ENCODE assay signal across 12 mouse cellular contexts in genomic region chr3:108083161-108083560, GRCm38 (mm10). TPM values are rescaled to one million over a fixed set of nuclear protein-coding genes. Genes with fewer than 3 reads are reported as not detected.
A peak's percentile ranks its signal among the peaks of the same experiment; 100 is the strongest.
DNase-seq lines count a peak whose midpoint lies in the region; ATAC-seq and TF ChIP-seq lines count a peak whose summit lies in the region.
"Had no signal": no experiment of that assay in that cellular context is flagged by ENCODE, and none has a peak within 500 bp of the region (broad histone marks: within the 10 kb centered on the region; RNA-seq: fewer than 3 reads in every experiment).

No protein-coding gene starts in this region.

- peak overlapping the region; percentile 79; the same call in 1 of the 2 replicates for H3K4me3 ChIP-seq in heart, embryonic 13.5 days
- H3K4me3 ChIP-seq in midbrain, embryonic 10.5 days = no peak overlapping the region; the same call in 1 of the 2 replicates
- H3K4me3 ChIP-seq in midbrain, postnatal 0 days (ENCODE audit: low read depth, low read length) = no peak overlapping the region
- no peak overlapping the region for H3K4me3 ChIP-seq in intestine, embryonic 16.5 days (ENCODE audit: low read length)
- H3K4me3 ChIP-seq in megakaryocyte, embryonic 14.5 days (replicated peaks) = peak overlapping the region; percentile 98
- H3K4me3 ChIP-seq: embryonic facial prominence, embryonic 15.5 days had no signal

- peak overlapping the region; percentile 28 for H3K9ac ChIP-seq in heart, embryonic 13.5 days
- H3K9ac ChIP-seq in midbrain, postnatal 0 days (replicated peaks; ENCODE audit: low read length, poor library complexity, severe bottlenecking) = no peak overlapping the region
- peak overlapping the region; percentile 41; the same call in 1 of the 2 replicates for H3K9ac ChIP-seq in intestine, embryonic 16.5 days (ENCODE audit: low read depth, low read length)
- H3K9ac ChIP-seq: embryonic facial prominence, embryonic 15.5 days had no signal

- no peak for TF ChIP-seq CTCF in midbrain, postnatal 0 days (IDR thresholded peaks at IDR 0.05)

- 15% methylated on average over 2 of the region's 2 CpGs for WGBS in heart, embryonic 13.5 days
- 64% methylated on average over 2 of the region's 2 CpGs for WGBS in midbrain, embryonic 10.5 days
- 54% methylated on average over 2 of the region's 2 CpGs for WGBS in midbrain, postnatal 0 days
- 39% methylated on average over 2 of the region's 2 CpGs for WGBS in intestine, embryonic 16.5 days

- no peak for ATAC-seq in heart, embryonic 13.5 days (ENCODE audit: extremely low read depth, insufficient number of reproducible peaks, low FRiP score, low TSS enrichment)
- ATAC-seq in midbrain, postnatal 0 days (ENCODE audit: low FRiP score) = no peak
- ATAC-seq in intestine, embryonic 16.5 days = no peak

- no peak overlapping the region for H3K27ac ChIP-seq in heart, embryonic 13.5 days (replicated peaks)
- H3K27ac ChIP-seq in midbrain, embryonic 10.5 days (replicated peaks) = peak overlapping the region; percentile 71; the same call in 1 of the 2 replicates
- no peak overlapping the region for H3K27ac ChIP-seq in midbrain, postnatal 0 days (ENCODE audit: low read depth, low read length)
- H3K27ac ChIP-seq in intestine, embryonic 16.5 days (ENCODE audit: low read length) = no peak overlapping the region
- H3K27ac ChIP-seq: embryonic facial prominence, embryonic 15.5 days had no signal

- peaks cover 63% of the 10 kb centered on the region for H3K4me1 ChIP-seq in heart, embryonic 13.5 days
- H3K4me1 ChIP-seq in midbrain, embryonic 10.5 days = peaks cover 64% of the 10 kb centered on the region
- H3K4me1 ChIP-seq in midbrain, postnatal 0 days (ENCODE audit: insufficient read depth, low read length) = peaks cover 25% of the 10 kb centered on the region; the same call in 1 of the 2 replicates
- peaks cover 37% of the 10 kb centered on the region for H3K4me1 ChIP-seq in intestine, embryonic 16.5 days (ENCODE audit: control insufficient read depth, insufficient read depth, low read length)
- H3K4me1 ChIP-seq in megakaryocyte, embryonic 14.5 days = peaks cover 82% of the 10 kb centered on the region

- H3K27me3 ChIP-seq in heart, embryonic 13.5 days (replicated peaks) = no peaks in the 10 kb centered on the region
- H3K27me3 ChIP-seq in midbrain, embryonic 10.5 days (ENCODE audit: low read depth, poor library complexity, severe bottlenecking) = peaks cover 5% of the 10 kb centered on the region; the same call in 1 of the 2 replicates
- H3K27me3 ChIP-seq in midbrain, postnatal 0 days (ENCODE audit: insufficient read depth, low read length) = no peaks in the 10 kb centered on the region
- no peaks in the 10 kb centered on the region for H3K27me3 ChIP-seq in intestine, embryonic 16.5 days (replicated peaks; ENCODE audit: control insufficient read depth, insufficient read depth, low read length)
- no peaks in the 10 kb centered on the region for H3K27me3 ChIP-seq in megakaryocyte, embryonic 14.5 days (replicated peaks)
- H3K27me3 ChIP-seq: embryonic facial prominence, embryonic 15.5 days had no signal

- peak overlapping the region; percentile 97 for H3K4me2 ChIP-seq in heart, embryonic 13.5 days
- H3K4me2 ChIP-seq in midbrain, postnatal 0 days (ENCODE audit: low read depth, low read length, poor library complexity, severe bottlenecking) = no peak overlapping the region
- no peak overlapping the region for H3K4me2 ChIP-seq in intestine, embryonic 16.5 days (ENCODE audit: low read depth, low read length)

- no peak for DNase-seq in heart, adult 9 months (ENCODE audit: low spot score in 2 of 2)
- DNase-seq in midbrain, embryonic 10.5 days (ENCODE audit: low spot score) = no peak
- DNase-seq in midbrain, postnatal 0 days (ENCODE audit: low spot score) = no peak
- no peak for DNase-seq in frontal cortex, adult 2 months (ENCODE audit: extremely low spot score in 1 of 2, low spot score in 1 of 2)
- no peak for DNase-seq in embryo, embryonic 11 days
- DNase-seq: kidney, postnatal 10 days; lung, postnatal 14 days had no signal

- H3K36me3 ChIP-seq in heart, embryonic 13.5 days = peaks cover 26% of the 10 kb centered on the region
- peaks cover 27% of the 10 kb centered on the region for H3K36me3 ChIP-seq in midbrain, embryonic 10.5 days
- H3K36me3 ChIP-seq in midbrain, postnatal 0 days (ENCODE audit: insufficient read depth, low read length) = peaks cover 18% of the 10 kb centered on the region
- H3K36me3 ChIP-seq in intestine, embryonic 16.5 days (ENCODE audit: control insufficient read depth, insufficient read depth, low read length) = peaks cover 2% of the 10 kb centered on the region; the same call in 1 of the 2 replicates
- H3K36me3 ChIP-seq in megakaryocyte, embryonic 14.5 days (replicated peaks; ENCODE audit: low read length) = peaks cover 51% of the 10 kb centered on the region

- H3K9me3 ChIP-seq in heart, embryonic 13.5 days = no peaks in the 10 kb centered on the region
- no peaks in the 10 kb centered on the region for H3K9me3 ChIP-seq in midbrain, embryonic 10.5 days (replicated peaks)
- no peaks in the 10 kb centered on the region for H3K9me3 ChIP-seq in midbrain, postnatal 0 days (ENCODE audit: low read length)
- no peaks in the 10 kb centered on the region for H3K9me3 ChIP-seq in intestine, embryonic 16.5 days (ENCODE audit: control insufficient read depth, low read length)
- no peaks in the 10 kb centered on the region for H3K9me3 ChIP-seq in megakaryocyte, embryonic 14.5 days
- H3K9me3 ChIP-seq: embryonic facial prominence, embryonic 15.5 days had no signal

RNA-seq across cellular contexts. Expression of gene Ampd2, which starts 3.3 kb away (rescaled TPM):
- 29.4 and 30.3 TPM in 2 replicates for polyA plus RNA-seq in heart, embryonic 13.5 days (2015; fragmentation: Nextera tagmentation; extraction: Ambion mirVana)
- 60.0 and 63.8 TPM in 2 replicates for polyA plus RNA-seq in midbrain, embryonic 10.5 days (2016; fragmentation: Nextera tagmentation; extraction: Ambion mirVana)
- total RNA-seq in midbrain, postnatal 0 days (2014; rRNA removed) = 58.4 and 79.8 TPM in 2 replicates
- 58.8 and 60.0 TPM in 2 replicates for polyA plus RNA-seq in midbrain, postnatal 0 days (2015; fragmentation: Nextera tagmentation; extraction: Ambion mirVana)
- polyA plus RNA-seq in intestine, embryonic 16.5 days (2015; fragmentation: Nextera tagmentation; extraction: Ambion mirVana) = 46.9 and 48.9 TPM in 2 replicates
- 101 and 286 TPM in 2 replicates for polyA plus RNA-seq in megakaryocyte, embryonic 14.5 days (2012; ENCODE audit: insufficient read depth, low replicate concordance)
- polyA plus RNA-seq in frontal cortex, adult 2 months (2012; rRNA removed) = 188 and 230 TPM in 2 replicates

RNA-seq across cellular contexts. Expression of gene Gnat2, which starts 9.4 kb away (rescaled TPM):
- polyA plus RNA-seq in heart, embryonic 13.5 days (2015; fragmentation: Nextera tagmentation; extraction: Ambion mirVana) = 0.20 and 1.3 TPM in 2 replicates
- polyA plus RNA-seq in midbrain, embryonic 10.5 days (2016; fragmentation: Nextera tagmentation; extraction: Ambion mirVana) = 0.72 and 1.5 TPM in 2 replicates
- 0.28 TPM in 1 of 2 replicates, not detected in the other for total RNA-seq in midbrain, postnatal 0 days (2014; rRNA removed)
- 0.26 and 0.28 TPM in 2 replicates for polyA plus RNA-seq in midbrain, postnatal 0 days (2015; fragmentation: Nextera tagmentation; extraction: Ambion mirVana)
- 1.9 and 2.7 TPM in 2 replicates for polyA plus RNA-seq in intestine, embryonic 16.5 days (2015; fragmentation: Nextera tagmentation; extraction: Ambion mirVana)
- not detected in 2 replicates for polyA plus RNA-seq in megakaryocyte, embryonic 14.5 days (2012; ENCODE audit: insufficient read depth, low replicate concordance)
- 0.53 and 0.58 TPM in 2 replicates for polyA plus RNA-seq in frontal cortex, adult 2 months (2012; rRNA removed)
- total RNA-seq: heart, postnatal 25 days had no signal

RNA-seq across cellular contexts. Expression of gene Gstm4, which starts 38.5 kb away (rescaled TPM):
- polyA plus RNA-seq in heart, embryonic 13.5 days (2015; fragmentation: Nextera tagmentation; extraction: Ambion mirVana) = 15.2 and 16.4 TPM in 2 replicates
- polyA plus RNA-seq in midbrain, embryonic 10.5 days (2016; fragmentation: Nextera tagmentation; extraction: Ambion mirVana) = 12.4 and 14.1 TPM in 2 replicates
- total RNA-seq in midbrain, postnatal 0 days (2014; rRNA removed) = 4.1 and 4.5 TPM in 2 replicates
- polyA plus RNA-seq in midbrain, postnatal 0 days (2015; fragmentation: Nextera tagmentation; extraction: Ambion mirVana) = 25.6 and 25.9 TPM in 2 replicates
- 47.9 and 49.2 TPM in 2 replicates for polyA plus RNA-seq in intestine, embryonic 16.5 days (2015; fragmentation: Nextera tagmentation; extraction: Ambion mirVana)
- 1.4 TPM in 1 of 2 replicates, not detected in the other for polyA plus RNA-seq in megakaryocyte, embryonic 14.5 days (2012; ENCODE audit: insufficient read depth, low replicate concordance)
- polyA plus RNA-seq in frontal cortex, adult 2 months (2012; rRNA removed) = 12.7 and 15.0 TPM in 2 replicates

Comparison
In these comparisons a context has a peak if more than half of its experiments do, and no peak if none do; other contexts are left out.
1. H3K4me3 ChIP-seq: peak in heart, embryonic 13.5 days (single experiment) and megakaryocyte, embryonic 14.5 days (single experiment); none in midbrain, embryonic 10.5 days (single experiment), midbrain, postnatal 0 days (single experiment) and intestine, embryonic 16.5 days (single experiment).